Mouse (Mus musculus): ENCODE results near the gene Tifab.
A peak's percentile ranks its signal among the peaks of the same experiment; 100 is the strongest.

The Tifab gene

DNA sequence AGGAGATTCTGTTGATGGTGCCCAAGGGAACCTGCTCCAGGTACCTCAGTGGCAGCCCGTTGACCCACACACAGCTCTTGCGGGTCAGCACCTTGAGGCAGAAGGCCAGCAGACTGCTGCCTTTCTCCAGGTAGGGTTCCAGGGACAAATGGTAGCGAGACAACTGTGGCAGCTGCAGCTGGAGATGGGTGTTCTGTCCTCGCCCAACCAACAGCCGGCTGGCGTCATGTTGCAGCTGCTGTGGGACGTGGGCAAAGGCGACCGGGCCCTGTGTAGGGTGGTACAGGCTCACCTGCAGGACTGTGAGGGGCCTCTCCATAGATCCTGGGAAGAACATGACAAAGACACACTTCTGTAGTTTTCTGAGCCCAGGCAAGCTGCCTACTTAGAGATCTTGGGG lies 2.4 kb downstream of the Tifab start:
- DNase-seq (ENCODE audit: low read depth, low spot score), result no peak

DNA sequence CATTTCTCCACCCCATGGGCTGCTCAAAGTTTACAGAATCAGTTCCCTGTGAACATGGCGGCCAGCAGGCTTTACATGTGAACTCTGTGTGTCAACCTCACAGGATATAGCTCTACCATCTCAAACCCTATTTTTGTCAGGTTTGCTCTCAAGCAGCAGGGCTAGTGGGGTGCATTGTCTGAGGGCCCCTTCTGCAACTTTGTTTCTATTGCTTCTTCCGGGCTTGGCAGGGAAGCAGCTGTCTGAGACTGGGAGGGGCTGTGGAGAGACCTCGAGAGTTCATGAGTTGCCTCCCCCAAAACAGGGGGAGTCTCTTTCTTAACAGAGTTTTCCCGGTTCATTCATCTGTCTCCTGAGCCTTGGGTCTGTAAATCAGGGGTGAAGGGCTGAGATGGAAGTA lies 2.8 kb downstream of the Tifab start:
- DNase-seq (ENCODE audit: low read depth, low spot score), result no peak

DNA sequence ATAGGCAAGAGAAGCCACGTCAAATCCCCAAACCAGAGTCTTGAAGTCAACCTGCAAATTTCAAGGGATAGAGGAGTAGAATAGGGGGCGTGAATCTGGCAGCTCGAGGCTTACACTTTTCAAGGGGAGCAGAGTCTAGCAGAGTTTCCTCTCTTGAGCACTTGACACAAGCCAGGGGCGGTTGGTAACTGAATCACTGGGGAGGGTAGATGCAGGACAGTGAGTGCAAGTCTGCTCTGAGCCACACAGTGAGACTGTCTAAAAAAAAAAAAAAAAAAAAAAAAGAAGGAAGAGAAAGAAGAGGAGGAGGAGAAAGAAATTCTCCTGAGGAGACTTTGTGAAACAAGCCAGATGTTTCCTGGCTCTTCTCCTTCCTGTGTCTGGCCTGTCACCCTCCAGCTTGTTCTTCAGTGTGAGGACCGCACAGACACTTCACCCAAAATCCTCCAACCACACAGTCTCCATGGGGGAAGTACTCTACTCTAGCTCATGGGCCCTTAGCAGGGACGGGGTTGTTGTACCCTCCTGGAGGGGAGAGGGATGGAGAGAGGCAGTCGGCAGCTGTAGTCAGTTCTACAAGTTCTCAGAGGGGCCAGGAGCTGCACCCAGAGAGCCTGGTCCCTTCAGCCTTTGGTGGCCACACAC lies 5.7 kb downstream of the Tifab start:
- peak; percentile 35 for DNase-seq (ENCODE audit: low read depth, low spot score)

GRCm38 (mm10) chr13:56172106-56172505 lies 6.6 kb downstream of the Tifab start:
- DNase-seq (ENCODE audit: low read depth, low spot score), result no peak

DNA sequence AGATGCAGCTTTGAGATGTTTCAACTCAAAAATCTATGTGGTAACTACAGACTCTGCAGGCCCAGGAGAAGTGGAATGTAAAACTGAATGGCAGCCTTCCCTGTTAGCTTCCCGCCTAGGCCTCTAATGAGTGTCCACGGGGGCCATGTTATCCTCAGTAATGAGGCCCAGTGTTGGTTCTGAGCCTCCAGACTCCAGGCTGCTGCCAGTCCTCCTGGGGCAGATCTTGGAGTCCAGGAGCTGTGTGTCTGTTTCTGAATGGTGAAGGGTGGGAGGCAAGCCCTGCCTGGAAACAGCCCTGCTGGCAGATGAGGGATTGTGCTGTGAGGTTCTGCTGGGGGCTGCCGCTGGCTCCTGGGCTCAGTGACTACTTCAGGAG lies 10.3 kb downstream of the Tifab start:
- DNase-seq (ENCODE audit: low read depth, low spot score), result no peak

- peak; percentile 67 for DNase-seq (ENCODE audit: low read depth, low spot score)
These were observed 11.0 kb downstream of the Tifab start for GRCm38 (mm10) chr13:56167446-56168402.

DNA sequence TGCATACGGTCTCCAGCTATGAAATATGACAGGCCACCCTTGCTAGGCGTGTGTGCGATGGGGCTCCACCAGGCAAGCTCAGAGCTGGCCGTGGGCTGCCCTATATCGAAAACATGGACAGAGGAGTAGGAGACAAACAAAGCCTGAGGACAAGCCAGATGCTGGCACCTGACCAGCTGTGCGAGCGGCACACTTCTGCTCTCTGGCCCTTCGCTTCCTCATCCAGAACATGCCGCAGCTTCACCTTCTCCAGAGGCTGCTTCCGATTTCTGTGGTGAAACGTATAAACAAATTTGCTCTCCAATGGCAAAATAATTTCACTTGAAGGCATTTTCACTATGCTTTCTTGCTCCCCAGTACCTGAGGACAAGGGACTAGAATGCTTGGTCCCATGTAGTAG lies 13.1 kb downstream of the Tifab start:
- DNase-seq (ENCODE audit: low read depth, low spot score), result no peak

- DNase-seq (ENCODE audit: low read depth, low spot score), result no peak
These were observed 14.3 kb downstream of the Tifab start for GRCm38 (mm10) chr13:56164372-56164771.

DNA sequence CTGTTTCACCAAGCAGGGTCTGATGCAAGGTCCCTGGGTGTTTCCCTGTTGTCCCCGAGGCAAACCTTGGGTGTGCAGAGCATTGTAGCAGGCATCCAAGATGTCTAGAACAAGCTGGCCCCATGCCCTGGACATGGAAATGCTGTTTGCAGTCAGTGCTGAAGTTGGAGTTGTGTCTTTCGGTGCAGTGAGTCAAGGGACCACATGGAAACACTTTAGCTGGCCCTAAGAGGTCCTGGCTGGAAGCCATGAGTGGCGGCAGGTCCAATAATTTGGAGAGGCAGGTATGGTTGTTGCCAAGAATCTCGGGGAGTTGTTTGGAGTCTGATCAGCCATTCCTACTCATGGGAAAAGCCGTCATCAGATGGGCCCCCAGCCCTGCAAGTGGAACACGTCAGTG lies 14.9 kb downstream of the Tifab start:
- DNase-seq (ENCODE audit: low read depth, low spot score), result no peak

GRCm38 (mm10) chr13:56162859-56163258 lies 15.8 kb downstream of the Tifab start:
- DNase-seq (ENCODE audit: low read depth, low spot score), result no peak

DNA sequence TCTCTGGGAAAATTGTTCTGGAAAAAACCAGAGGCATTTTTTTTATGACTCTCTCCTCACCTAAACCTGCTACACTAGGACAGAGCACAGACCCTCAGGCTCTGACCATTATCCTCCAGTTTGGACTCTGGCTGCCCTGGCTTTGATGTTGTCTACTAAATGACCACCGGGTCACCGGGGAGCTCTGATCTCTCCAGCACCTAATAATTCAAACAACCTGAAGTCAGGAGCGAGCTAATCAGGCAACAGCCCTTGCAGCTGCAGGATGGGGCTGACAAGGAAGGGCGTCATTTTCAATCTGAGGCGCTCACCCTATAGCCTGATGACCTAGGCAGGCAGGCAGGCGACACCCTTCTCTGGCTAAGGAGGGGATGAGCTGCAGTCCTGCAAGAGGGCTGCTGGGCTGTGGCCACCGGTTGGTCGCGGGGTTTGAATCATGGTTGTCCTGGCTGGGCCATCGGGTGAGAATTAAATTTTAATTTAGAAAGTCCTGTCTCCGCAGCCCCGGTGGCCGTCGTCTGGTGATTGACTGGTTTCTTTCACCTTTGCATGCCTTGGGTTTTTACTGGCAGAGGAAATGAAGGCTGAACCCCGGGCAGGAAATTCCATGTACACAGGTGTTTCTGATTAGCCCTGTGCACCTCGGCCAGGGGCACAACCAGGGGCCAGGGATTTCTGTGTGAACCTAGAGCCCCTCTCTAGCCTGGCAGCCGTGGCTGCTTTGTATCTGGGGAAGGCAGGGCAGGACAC lies 18.9 kb downstream of the Tifab start:
- no peak for DNase-seq (ENCODE audit: low read depth, low spot score)

GRCm38 (mm10) chr13:56159016-56159601 lies 19.6 kb downstream of the Tifab start:
- no peak for DNase-seq (ENCODE audit: low read depth, low spot score)

DNA sequence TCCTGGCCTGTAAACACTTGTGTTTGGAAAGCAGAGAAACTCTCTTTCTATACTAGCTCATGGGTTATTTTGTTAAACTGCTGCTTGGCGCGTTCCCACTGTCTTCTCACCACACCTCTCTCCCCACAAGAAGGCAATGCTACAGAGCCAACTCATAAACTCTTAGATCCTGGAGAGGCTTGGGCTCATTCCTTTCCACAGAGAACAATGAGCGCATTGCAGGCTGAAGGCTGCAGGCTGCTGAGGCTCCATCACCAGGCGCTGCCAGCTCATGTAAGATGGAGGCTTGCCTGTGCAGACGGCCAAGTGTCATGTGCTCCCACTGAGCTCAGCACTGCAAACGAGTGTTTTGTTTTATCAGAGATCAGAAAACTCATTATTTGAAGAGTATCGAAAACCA lies 23.0 kb downstream of the Tifab start:
- peak; percentile 64 for DNase-seq (ENCODE audit: low read depth, low spot score)

DNA sequence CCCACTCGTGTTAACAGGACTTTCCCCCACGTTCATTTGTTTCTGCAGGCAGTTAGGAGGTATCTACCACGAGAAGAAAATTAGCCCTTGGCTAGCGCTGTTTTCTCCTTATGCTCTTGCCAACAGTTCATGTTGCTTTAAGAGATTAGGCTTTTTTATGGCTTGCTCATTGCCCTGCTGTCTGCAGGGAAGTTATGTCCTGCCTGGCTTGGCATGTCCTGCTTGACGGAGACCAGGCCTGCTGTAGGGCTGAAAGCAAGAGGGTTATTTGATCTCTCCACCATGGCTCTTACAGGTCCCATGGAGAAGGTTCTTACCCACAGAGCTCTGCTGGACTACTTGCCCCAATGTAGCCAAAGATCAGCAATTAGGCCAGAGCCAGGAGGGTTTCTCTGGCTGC lies 23.6 kb downstream of the Tifab start:
- no peak for DNase-seq (ENCODE audit: low read depth, low spot score)

GRCm38 (mm10) chr13:56152773-56153460 lies 25.8 kb downstream of the Tifab start:
- DNase-seq (ENCODE audit: low read depth, low spot score), result no peak

- peak; percentile 87 for DNase-seq (ENCODE audit: low read depth, low spot score)
These were observed 27.1 kb downstream of the Tifab start for GRCm38 (mm10) chr13:56151404-56152226.

- peak; percentile 51 for DNase-seq (ENCODE audit: low read depth, low spot score)
These were observed 33.2 kb downstream of the Tifab start for GRCm38 (mm10) chr13:56145523-56145922.

DNA sequence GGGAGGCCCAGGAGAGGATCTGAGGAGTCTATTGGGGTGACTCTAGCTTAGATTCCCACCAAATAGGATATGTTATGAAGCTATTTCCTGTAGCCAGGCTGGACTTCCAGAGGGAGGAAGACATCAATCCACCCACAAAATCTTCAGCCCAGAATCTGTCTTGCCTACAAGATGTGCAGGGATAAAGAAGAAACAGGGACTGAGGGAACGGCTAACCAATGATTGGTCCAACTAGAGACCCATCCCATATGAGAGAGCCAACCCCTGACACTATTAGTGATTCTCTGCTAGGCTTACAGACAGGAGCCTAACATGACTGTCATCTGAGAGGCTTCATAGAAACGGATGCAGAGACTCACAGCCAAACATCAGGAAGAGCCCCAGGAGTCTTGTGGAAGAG lies 34.7 kb downstream of the Tifab start:
- DNase-seq (ENCODE audit: low read depth, low spot score), result no peak

DNA sequence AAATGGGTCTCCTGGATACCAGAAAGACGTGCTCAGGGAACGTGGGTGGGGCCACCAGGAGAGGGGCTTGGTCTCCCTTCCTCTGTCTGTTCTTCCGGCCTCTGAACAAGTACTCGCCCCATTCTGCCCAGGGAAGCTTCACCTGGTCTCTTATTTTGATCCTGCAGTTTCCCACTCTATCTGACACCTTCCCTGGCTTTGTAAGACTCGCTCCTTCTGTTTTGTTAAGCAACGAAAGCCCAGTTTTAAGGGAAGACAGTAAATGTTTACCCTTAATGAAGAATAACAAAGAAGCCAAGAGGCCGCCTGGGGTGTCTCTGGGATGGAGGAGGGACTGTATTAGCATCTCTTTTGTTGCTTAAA lies 35.6 kb downstream of the Tifab start:
- no peak for DNase-seq (ENCODE audit: low read depth, low spot score)

DNA sequence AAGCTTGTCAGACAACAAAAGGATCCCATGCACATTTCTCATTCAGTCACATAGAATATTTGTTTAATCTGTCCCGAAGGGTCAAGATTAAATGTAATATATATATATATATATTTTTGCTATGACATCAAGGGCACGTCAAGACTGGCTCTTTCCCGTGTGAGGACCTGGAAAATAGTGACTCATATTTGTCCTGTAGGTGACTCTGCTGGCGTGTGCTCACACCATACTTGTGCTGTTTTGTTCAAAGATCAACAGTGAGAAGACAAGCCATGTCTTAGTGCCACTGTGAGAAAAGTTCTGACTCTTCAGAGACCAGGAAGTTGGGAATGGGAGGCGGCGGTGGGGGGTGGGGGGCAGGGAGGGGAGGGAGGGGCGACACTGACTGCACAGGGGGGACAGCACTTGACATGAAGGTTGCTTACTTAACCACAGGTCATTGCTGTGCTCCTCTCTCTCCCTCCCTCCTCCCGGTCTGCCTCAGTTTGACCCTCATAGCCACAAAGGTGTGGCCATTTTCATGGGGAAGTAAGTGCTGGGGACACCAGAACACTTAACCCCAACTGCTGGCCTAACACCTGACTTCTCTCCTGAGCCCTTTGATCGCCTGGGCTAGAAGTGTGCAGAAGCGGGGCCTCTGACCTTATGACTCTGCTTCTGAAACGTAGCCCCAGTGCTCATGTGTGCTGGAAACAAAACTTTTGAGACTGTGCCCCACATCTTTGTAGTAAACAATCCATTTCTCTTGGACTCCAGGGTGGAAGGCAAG lies 36.1 kb downstream of the Tifab start:
- DNase-seq (ENCODE audit: low read depth, low spot score), result no peak
